Mouse (Mus musculus) midbrain, embryonic 13.5 days (tissue): Measurements from ENCODE around the gene Ntrk2. TPM values are rescaled to one million over a fixed set of nuclear protein-coding genes. Genes with fewer than 3 reads are reported as not detected.

ENCODE experiments used
- ATAC-seq: fragments of 200-750 bp; cut with Nextera tagmentation; 2 replicates; pipeline ENCODE4 v1.8.0; 2017; ENCODE audit warnings: mild to moderate bottlenecking, moderate TSS enrichment, moderate library complexity
- H3K27ac ChIP-seq: fragments of 300-500 bp; sonication (generic); 2 replicates; pipeline ENCODE4 v1.5.1; 2015; ENCODE audit warnings: inconsistent platforms, mild to moderate bottlenecking, moderate library complexity
- H3K27me3 ChIP-seq: fragments of 300-500 bp; sonication (generic); 2 replicates; pipeline ENCODE4 v1.6.1; 2015; ENCODE audit warnings: mild to moderate bottlenecking, inconsistent platforms
- H3K36me3 ChIP-seq: fragments of 300-500 bp; sonication (generic); 2 replicates; pipeline ENCODE4 v1.6.1; 2015; ENCODE audit warnings: mild to moderate bottlenecking, inconsistent platforms
- H3K4me1 ChIP-seq: fragments of 300-500 bp; sonication (generic); replicated peaks from 2 replicates; pipeline ENCODE4 v1.6.1; 2015; ENCODE audit warnings: inconsistent platforms
- H3K4me2 ChIP-seq: fragments of 300-500 bp; sonication (generic); replicated peaks from 2 replicates; pipeline ENCODE4 v1.6.1; 2015; ENCODE audit warnings: moderate library complexity, mild to moderate bottlenecking, inconsistent platforms
- H3K4me3 ChIP-seq: fragments of 300-500 bp; sonication (generic); replicated peaks from 2 replicates; pipeline ENCODE4 v1.5.1; 2015; ENCODE audit warnings: mild to moderate bottlenecking, inconsistent platforms
- H3K9ac ChIP-seq: fragments of 300-500 bp; sonication (generic); replicated peaks from 2 replicates; pipeline ENCODE4 v1.6.1; 2015; ENCODE audit warnings: mild to moderate bottlenecking, inconsistent platforms
- H3K9me3 ChIP-seq: fragments of 300-500 bp; sonication (generic); 2 replicates; pipeline ENCODE4 v1.6.1; 2016; ENCODE audit warnings: mild to moderate bottlenecking, inconsistent platforms
- WGBS: fragments of 180-500 bp; shearing (Covaris S2); methylation state at CpG from one replicate; pipeline ENCODE4 v1.1.7; 2015; 5-methylcytosine and 5-hydroxymethylcytosine counted together
- polyA plus RNA-seq: library from polyadenylated mRNA; unstranded; fragments of >200 nt; fragmentation: Nextera tagmentation; extraction: Ambion mirVana; gene quantifications from 2 replicates; pipeline ENCODE4 v1.2.1, GENCODE M21; 2015

Ntrk2 gene
- polyA plus RNA-seq, 1 experiment from 2014 or later, result 78.5 TPM

DNA sequence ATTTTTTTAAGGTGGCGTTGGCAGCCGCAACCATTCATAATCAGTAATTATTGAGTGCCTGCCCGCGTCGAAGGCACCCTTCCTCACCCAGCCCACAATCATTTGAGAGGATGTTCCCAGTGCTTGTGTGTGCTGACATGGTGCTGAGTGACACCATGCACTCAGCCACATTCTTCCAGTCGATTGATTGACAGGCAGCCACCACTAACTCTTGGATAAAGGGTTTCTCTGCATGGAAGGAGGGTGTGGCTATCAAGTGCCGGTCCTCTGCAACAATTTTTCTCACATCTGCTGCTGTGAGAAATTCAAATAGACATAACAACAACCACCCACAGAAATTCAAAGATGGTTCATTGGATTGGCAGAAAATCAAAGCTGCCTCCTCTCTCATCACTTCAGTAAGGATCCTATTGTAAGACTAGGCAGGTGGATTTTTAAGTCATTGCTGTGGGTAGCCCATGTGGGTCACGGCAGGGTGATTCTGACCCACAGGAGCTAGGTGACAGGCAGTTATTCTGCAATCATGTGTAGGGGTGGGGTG is 148.9 kb downstream of the Ntrk2 start:
- Histone ChIP-seq H3K4me3 (no peak overlapping the region), H3K27ac (no peak overlapping the region), H3K9ac (no peak overlapping the region), H3K27me3 (no peaks in the 10 kb centered on the region), H3K9me3 (no peaks in the 10 kb centered on the region), H3K36me3 (no peaks in the 10 kb centered on the region), H3K4me1 (peaks cover 29% of the 10 kb centered on the region), H3K4me2 (no peak overlapping the region)
- ATAC-seq, result no peak
- WGBS, result 46% methylated on average over 8 of the region's 8 CpGs

DNA sequence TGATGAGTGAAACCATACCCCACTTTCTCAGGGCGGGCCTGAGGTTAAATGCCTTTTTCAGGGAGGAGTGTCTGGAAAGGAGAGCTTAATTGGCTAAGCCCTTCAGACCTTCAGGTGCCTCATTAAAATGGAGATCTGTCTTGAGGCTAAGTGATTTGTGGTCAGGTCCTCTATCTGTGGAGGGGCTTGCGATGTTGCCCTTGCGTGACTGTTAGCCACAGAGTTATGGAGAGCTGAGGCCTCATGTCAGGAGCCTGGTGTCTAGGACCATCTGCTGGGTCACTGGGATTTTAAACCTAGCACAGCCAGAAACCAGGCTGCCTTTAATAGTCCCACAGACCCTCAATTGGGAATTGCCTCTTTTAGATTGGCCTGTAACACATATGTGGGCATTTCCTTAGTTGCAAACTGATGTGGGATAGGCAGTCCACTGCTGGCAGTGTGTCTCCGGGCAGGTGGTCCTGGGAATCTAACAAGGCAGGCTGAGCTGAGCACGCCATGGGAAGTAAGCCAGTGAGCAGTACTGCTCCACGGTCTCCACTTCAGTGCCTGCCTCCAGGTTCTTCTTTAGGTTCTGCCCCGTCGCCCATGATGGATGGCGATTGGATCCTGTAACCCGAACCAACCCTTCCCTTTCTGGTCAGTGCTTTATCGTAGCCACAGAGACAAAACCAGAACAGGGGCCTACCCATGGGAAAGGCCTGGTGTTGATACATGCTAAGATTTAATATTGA is 152.0 kb downstream of the Ntrk2 start:
- H3K36me3 ChIP-seq, result no peaks in the 10 kb centered on the region
- WGBS, result 76% methylated on average over 11 of the region's 11 CpGs
- no peak overlapping the region for H3K4me3 ChIP-seq

DNA sequence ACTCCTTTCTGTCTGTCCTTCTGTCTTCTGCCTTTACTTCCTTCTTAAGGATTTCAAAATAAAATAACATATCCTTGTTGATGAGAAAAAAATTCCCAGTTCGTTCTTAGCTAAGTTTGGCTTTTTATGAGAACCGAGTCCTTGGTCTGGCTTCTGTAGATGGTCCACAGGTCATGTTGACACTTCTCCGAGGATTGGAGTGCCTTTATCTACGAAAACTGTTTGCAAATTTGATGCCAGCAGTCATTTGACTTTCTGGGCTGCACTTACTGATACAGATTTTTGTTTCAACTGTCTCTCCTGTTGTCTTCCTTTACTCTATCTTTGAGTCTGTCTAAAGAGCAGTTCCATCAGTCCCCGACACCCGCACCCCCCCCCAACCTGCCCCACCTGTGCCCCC is 154.0 kb downstream of the Ntrk2 start:
- Histone ChIP-seq H3K27me3 (no peaks in the 10 kb centered on the region), H3K4me2 (no peak overlapping the region), H3K9ac (no peak overlapping the region), H3K9me3 (no peaks in the 10 kb centered on the region), H3K4me1 (peaks cover 39% of the 10 kb centered on the region), H3K27ac (no peak overlapping the region), H3K4me3 (no peak overlapping the region), H3K36me3 (no peaks in the 10 kb centered on the region)
- 96% methylated on average over 6 of the region's 6 CpGs for WGBS
- no peak for ATAC-seq

More for the DNA sequence above, 152.0 kb downstream of the Ntrk2 start:
- ATAC-seq, result no peak
- H3K27ac ChIP-seq, result no peak overlapping the region
- no peak overlapping the region for H3K9ac ChIP-seq
- H3K4me2 ChIP-seq, result no peak overlapping the region
- no peaks in the 10 kb centered on the region for H3K27me3 ChIP-seq
- peaks cover 30% of the 10 kb centered on the region for H3K4me1 ChIP-seq
- no peaks in the 10 kb centered on the region for H3K9me3 ChIP-seq

DNA sequence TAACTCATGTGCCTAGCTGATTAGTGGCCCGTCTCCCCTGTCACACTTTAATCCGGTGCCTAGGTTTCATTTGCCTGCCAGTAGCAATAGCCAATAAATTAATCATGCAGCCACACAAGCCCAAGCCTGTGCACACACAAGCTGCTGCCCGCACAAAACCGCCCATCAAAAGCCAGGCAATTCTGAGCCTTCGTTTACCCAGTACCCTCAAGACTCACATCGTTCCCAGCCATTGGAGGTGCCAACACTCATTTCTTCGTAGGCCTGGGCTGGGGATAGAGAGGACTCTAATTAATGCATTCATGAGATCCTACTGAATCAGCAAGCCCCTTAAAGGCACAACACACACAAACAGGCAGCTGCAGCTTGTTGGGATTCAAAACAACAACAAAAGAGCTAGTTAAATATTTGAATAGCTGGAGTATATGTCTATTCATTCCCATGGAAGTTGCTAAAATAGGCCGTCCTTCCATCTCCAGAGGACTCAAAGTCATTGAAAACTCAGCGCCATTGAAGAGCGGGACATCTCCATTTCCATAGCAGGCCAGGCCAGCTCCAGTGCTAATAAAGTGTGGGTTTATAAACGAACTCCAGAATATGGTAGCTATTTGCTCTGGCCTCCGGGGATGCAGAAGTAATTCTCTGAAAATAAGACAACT is 158.5 kb downstream of the Ntrk2 start:
- 0 out of 2 replicates have a peak overlapping the region, but pooled peaks have one; percentile 7 for H3K4me2 ChIP-seq
- no peaks in the 10 kb centered on the region for H3K27me3 ChIP-seq
- peak; percentile 84 for ATAC-seq
- peak overlapping the region; percentile 75 for H3K27ac ChIP-seq
- H3K4me3 ChIP-seq, result no peak overlapping the region
- peaks cover 34% of the 10 kb centered on the region for H3K4me1 ChIP-seq
- 29% methylated on average over 12 of the region's 12 CpGs for WGBS
- no peaks in the 10 kb centered on the region for H3K9me3 ChIP-seq
- no peaks in the 10 kb centered on the region for H3K36me3 ChIP-seq
- 0 out of 2 replicates have a peak overlapping the region, but pooled peaks have one; percentile 7 for H3K9ac ChIP-seq

DNA sequence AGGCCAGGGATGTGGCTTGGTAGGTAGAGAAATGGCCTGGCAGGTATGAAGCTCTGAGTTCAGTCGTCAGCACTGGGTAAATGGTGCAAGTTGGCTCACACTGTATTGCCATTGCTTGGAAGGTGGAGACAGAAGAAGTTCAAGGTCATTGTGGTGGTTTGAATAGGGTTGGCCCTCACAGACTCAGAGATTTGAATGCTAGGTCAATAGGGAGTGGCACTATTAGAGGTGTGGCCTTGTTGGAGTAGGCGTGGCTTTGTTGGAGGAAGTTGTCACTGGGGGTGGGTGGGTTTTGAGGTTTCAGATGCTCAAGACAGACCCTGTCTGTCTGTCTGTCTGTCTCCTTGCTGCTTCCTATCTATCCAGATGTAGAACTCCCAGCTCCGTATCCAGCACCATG is 159.5 kb downstream of the Ntrk2 start:
- no peak for ATAC-seq
- 96% methylated on average over 3 of the region's 3 CpGs for WGBS
- peak overlapping the region; percentile 75 for H3K27ac ChIP-seq

DNA sequence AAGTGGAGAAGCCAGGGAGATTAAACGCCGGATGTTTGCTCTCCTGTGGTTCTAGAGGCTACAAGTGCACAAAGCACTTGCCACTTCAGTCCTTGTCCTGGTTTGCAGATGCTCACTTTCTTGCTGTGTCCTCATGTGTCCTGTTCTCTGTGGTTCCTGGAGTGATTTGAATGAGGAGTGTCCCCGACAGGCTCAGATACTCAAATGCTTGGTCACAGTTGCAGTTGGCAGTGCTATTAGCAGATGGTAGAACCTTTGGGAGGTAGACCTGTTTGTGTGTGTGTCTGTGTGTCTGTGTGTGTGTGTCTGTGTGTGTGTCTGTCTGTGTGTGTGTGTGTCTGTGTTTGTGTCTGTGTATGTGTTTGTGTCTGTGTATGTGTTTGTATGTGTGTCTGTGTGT is 160.1 kb downstream of the Ntrk2 start:
- Histone ChIP-seq H3K27ac (0 out of 2 replicates have a peak overlapping the region, but pooled peaks have one; percentile 1), H3K9me3 (no peaks in the 10 kb centered on the region), H3K36me3 (no peaks in the 10 kb centered on the region), H3K4me1 (peaks cover 38% of the 10 kb centered on the region), H3K4me3 (no peak overlapping the region), H3K9ac (no peak overlapping the region), H3K27me3 (no peaks in the 10 kb centered on the region), H3K4me2 (no peak overlapping the region)
- ATAC-seq, result no peak
- WGBS, result 71% methylated on average over 3 of the region's 3 CpGs

More for the DNA sequence above, 159.5 kb downstream of the Ntrk2 start:
- Histone ChIP-seq H3K9me3 (no peaks in the 10 kb centered on the region), H3K9ac (no peak overlapping the region), H3K36me3 (no peaks in the 10 kb centered on the region), H3K4me1 (peaks cover 34% of the 10 kb centered on the region), H3K4me2 (no peak overlapping the region), H3K4me3 (no peak overlapping the region), H3K27me3 (no peaks in the 10 kb centered on the region)

DNA sequence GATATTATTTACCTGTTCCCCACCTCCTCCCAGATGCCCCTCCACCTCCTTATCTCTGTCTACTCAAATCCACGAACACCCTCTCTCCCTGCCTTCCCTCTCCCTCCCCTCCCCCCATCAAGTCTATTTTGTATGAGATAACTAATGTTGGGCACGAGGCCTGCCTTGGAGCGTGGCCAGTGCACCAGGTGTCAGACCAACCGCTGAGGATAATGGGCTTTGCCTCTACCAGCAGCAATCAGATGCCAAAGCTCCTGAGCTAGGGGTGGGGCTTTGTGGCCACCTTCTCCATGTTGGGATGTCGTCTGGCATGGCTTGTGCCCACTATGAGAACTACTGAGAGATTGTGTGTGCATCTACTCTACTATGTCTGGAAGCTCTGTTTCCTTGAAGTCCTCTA is 161.8 kb downstream of the Ntrk2 start:
- Histone ChIP-seq H3K4me1 (peaks cover 47% of the 10 kb centered on the region), H3K27ac (no peak overlapping the region), H3K4me3 (no peak overlapping the region), H3K4me2 (no peak overlapping the region), H3K27me3 (no peaks in the 10 kb centered on the region), H3K36me3 (no peaks in the 10 kb centered on the region), H3K9me3 (no peaks in the 10 kb centered on the region), H3K9ac (no peak overlapping the region)
- WGBS, result 66% methylated on average over 5 of the region's 5 CpGs
- ATAC-seq, result no peak

DNA sequence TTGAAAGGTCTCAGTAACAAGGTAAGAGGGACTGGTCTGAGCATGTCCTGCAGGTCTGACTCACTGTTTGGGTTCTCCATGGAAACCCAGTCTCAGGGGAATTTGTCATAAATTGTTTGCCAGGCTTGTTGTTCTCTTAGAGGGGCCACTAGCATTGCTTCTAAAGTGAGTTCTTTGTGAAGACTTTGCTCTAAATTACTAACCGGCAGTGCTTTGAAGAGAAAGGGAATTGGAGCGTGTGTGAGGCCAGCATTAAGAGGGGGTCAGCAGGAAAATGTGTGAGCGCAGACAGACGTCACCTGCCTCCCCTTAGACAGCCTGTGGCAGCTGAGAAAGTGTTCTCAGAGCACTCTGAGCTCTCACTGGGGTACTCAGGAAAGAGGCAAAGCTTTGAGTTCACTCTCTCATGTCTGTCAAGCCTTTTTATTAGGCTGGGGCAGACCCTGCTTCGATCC is 165.1 kb downstream of the Ntrk2 start:
- Histone ChIP-seq H3K27me3 (no peaks in the 10 kb centered on the region), H3K36me3 (no peaks in the 10 kb centered on the region), H3K4me3 (no peak overlapping the region), H3K27ac (0 out of 2 replicates have a peak overlapping the region, but pooled peaks have one; percentile 2), H3K9me3 (no peaks in the 10 kb centered on the region), H3K4me2 (no peak overlapping the region), H3K9ac (no peak overlapping the region), H3K4me1 (peaks cover 22% of the 10 kb centered on the region)
- 18% methylated on average over 5 of the region's 5 CpGs for WGBS
- peak; percentile 53; the same call in 1 of the 2 replicates for ATAC-seq

DNA sequence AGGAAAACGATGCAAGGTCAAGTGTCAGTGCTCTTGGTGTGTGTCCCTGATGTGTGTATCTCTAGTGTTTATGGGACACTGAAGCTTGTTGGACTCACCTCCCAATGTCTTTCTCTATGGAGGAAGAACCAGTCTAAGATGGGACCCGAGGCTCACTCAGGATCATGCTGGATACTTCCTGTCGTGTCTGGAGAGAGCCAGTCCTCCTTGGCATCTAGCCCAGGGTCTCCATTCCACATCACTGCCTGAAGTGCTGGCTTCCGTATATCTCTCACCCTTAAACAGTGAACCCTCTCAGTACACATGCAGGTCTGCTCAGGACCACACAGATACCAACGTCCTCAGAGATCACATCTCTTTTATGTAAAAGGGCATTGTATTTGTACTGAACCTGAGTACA is 166.1 kb downstream of the Ntrk2 start:
- WGBS, result 71% methylated on average over 5 of the region's 5 CpGs

DNA sequence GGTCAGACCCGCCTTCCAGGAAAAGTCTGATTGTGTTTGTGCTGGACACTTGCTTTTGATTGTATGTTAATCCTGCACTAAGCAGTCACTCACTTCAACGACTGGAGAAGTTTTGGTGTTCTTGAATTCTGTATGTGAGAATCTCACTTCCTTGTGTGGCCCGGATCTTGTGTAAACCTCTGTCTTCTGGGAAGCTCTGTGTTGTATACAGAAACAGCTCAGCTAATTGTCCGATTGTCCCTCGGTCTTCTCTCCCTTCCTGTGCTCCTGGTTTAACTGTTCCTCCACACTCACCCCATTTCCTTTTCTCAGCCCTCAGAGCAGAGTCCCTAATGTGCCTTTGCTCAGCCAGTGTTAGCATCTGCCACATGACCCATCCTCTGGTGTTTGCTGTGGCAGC is 190.1 kb downstream of the Ntrk2 start:
- no peak overlapping the region for H3K4me3 ChIP-seq
- peak overlapping the region; percentile 28; the same call in 1 of the 2 replicates for H3K9ac ChIP-seq
- ATAC-seq, result no peak
- H3K36me3 ChIP-seq, result no peaks in the 10 kb centered on the region
- no peaks in the 10 kb centered on the region for H3K9me3 ChIP-seq
- H3K27ac ChIP-seq, result no peak overlapping the region
- no peak overlapping the region for H3K4me2 ChIP-seq
- H3K4me1 ChIP-seq, result peaks cover 16% of the 10 kb centered on the region
- WGBS, result 71% methylated on average over 5 of the region's 5 CpGs
- H3K27me3 ChIP-seq, result no peaks in the 10 kb centered on the region

More for the DNA sequence above, 166.1 kb downstream of the Ntrk2 start:
- H3K27me3 ChIP-seq, result no peaks in the 10 kb centered on the region
- H3K4me3 ChIP-seq, result no peak overlapping the region
- no peak overlapping the region for H3K4me2 ChIP-seq
- H3K9ac ChIP-seq, result no peak overlapping the region
- no peak overlapping the region for H3K27ac ChIP-seq
- H3K4me1 ChIP-seq, result peaks cover 18% of the 10 kb centered on the region
- H3K36me3 ChIP-seq, result no peaks in the 10 kb centered on the region
- H3K9me3 ChIP-seq, result no peaks in the 10 kb centered on the region
- no peak for ATAC-seq

DNA sequence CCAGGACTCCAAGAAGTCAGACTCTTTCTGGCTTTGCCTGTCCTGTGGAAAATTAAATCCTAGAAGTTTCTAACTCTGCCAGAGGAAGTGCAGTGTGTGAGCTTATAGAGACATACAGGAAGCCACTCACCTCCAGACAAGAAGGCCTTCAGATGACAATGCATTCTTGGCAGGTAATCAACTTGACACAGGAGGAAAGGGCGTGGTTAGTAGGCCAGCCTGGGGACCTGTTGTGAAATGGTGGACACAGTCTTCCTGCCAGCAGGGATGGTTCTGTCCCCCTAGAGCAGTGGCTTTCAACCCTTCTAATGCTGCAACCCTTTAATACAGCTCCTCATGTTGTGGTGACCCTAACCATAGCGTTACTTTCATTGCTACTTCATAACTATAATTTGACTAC is 191.4 kb downstream of the Ntrk2 start:
- WGBS, result 100% methylated on average over 2 of the region's 2 CpGs
- Histone ChIP-seq H3K27me3 (no peaks in the 10 kb centered on the region), H3K4me1 (peaks cover 20% of the 10 kb centered on the region), H3K4me2 (no peak overlapping the region), H3K27ac (no peak overlapping the region), H3K36me3 (no peaks in the 10 kb centered on the region), H3K9me3 (no peaks in the 10 kb centered on the region), H3K9ac (no peak overlapping the region), H3K4me3 (no peak overlapping the region)
- ATAC-seq, result no peak
